Mouse (Mus musculus) stomach, embryonic 16.5 days (tissue): ENCODE results near the gene Gphn. TPM values are rescaled to one million over a fixed set of nuclear protein-coding genes. Genes with fewer than 3 reads are reported as not detected.
A peak's percentile ranks its signal among the peaks of the same experiment; 100 is the strongest.

Experiments used
- ATAC-seq: fragments of 200-750 bp; cut with Nextera tagmentation; 2 replicates; pipeline ENCODE4 v1.8.0; 2017; ENCODE audit warnings: moderate number of reproducible peaks, moderate TSS enrichment; ENCODE audit not compliant: insufficient read depth, low FRiP score
- H3K27ac ChIP-seq: fragments of 300-500 bp; sonication (generic); 2 replicates; pipeline ENCODE4 v1.5.1; 2014; ENCODE audit warnings: low read length
- H3K27me3 ChIP-seq: fragments of 300-500 bp; sonication (generic); 2 replicates; pipeline ENCODE4 v1.6.1; 2014; ENCODE audit warnings: low read length, control low read depth, mixed read lengths; ENCODE audit not compliant: control insufficient read depth, insufficient read depth
- H3K36me3 ChIP-seq: fragments of 300-500 bp; sonication (generic); 2 replicates; pipeline ENCODE4 v1.6.1; 2014; ENCODE audit warnings: low read length; ENCODE audit not compliant: control insufficient read depth, insufficient read depth
- H3K4me1 ChIP-seq: fragments of 300-500 bp; sonication (generic); 2 replicates; pipeline ENCODE4 v1.6.1; 2014; ENCODE audit warnings: low read length, control low read depth, mixed read lengths; ENCODE audit not compliant: control insufficient read depth, insufficient read depth
- H3K4me2 ChIP-seq: fragments of 300-500 bp; sonication (generic); 2 replicates; pipeline ENCODE4 v1.6.1; 2014; ENCODE audit warnings: low read depth, low read length, mixed read lengths
- H3K4me3 ChIP-seq: fragments of 300-500 bp; sonication (generic); replicated peaks from 2 replicates; pipeline ENCODE4 v1.5.1; 2014; ENCODE audit warnings: mild to moderate bottlenecking, low read length
- H3K9ac ChIP-seq: fragments of 300-500 bp; sonication (generic); 2 replicates; pipeline ENCODE4 v1.6.1; 2014; ENCODE audit warnings: low read length
- H3K9me3 ChIP-seq: fragments of 300-500 bp; sonication (generic); replicated peaks from 2 replicates; pipeline ENCODE4 v1.6.1; 2016; ENCODE audit warnings: low read length, control low read depth; ENCODE audit not compliant: control insufficient read depth
- WGBS: fragments of 180-500 bp; shearing (Covaris S2); extraction: QIAGEN DNeasy Blood & Tissue Kit; methylation state at CpG from one replicate; pipeline ENCODE4 v1.1.7; 2014; 5-methylcytosine and 5-hydroxymethylcytosine counted together
- polyA plus RNA-seq: library from polyadenylated mRNA; unstranded; fragments of >200 nt; fragmentation: Nextera tagmentation; extraction: Ambion mirVana; gene quantifications from 2 replicates; pipeline ENCODE4 v1.2.1, GENCODE M21; 2015

Gene Gphn
- polyA plus RNA-seq, 1 experiment from 2014 or later: 18.3 TPM

- no peak overlapping the region for H3K4me3 ChIP-seq
- H3K4me1 ChIP-seq: no peaks in the 10 kb centered on the region
- no peaks in the 10 kb centered on the region for H3K27me3 ChIP-seq
- no peak overlapping the region for H3K9ac ChIP-seq
- no peak for ATAC-seq
- WGBS: 75% methylated on average over 4 of the region's 4 CpGs
- no peaks in the 10 kb centered on the region for H3K36me3 ChIP-seq
- H3K9me3 ChIP-seq: no peaks in the 10 kb centered on the region
- H3K27ac ChIP-seq: no peak overlapping the region
- H3K4me2 ChIP-seq: no peak overlapping the region
These were observed 6.9 kb upstream of the Gphn start for GRCm38 (mm10) chr12:78219191-78219825.

- H3K4me3 ChIP-seq: peak overlapping the region; percentile 94
- H3K9ac ChIP-seq: peak overlapping the region; percentile 93
- H3K27ac ChIP-seq: peak overlapping the region; percentile 100
- WGBS: under 1% methylated on average over 47 of the region's 48 CpGs
- no peaks in the 10 kb centered on the region for H3K9me3 ChIP-seq
- H3K4me1 ChIP-seq: no peaks in the 10 kb centered on the region
- H3K27me3 ChIP-seq: no peaks in the 10 kb centered on the region
- ATAC-seq: peak; percentile 90
- peak overlapping the region; percentile 86 for H3K4me2 ChIP-seq
- H3K36me3 ChIP-seq: no peaks in the 10 kb centered on the region
These were observed 318 bp downstream of the Gphn start for GRCm38 (mm10) chr12:78226519-78226875.

GRCm38 (mm10) chr12:78227021-78227932 lies 1.1 kb downstream of the Gphn start:
- Histone ChIP-seq H3K4me3 (peak overlapping the region; percentile 94), H3K9ac (peak overlapping the region; percentile 93), H3K9me3 (no peaks in the 10 kb centered on the region), H3K4me2 (peak overlapping the region; percentile 86), H3K4me1 (no peaks in the 10 kb centered on the region), H3K36me3 (no peaks in the 10 kb centered on the region), H3K27me3 (no peaks in the 10 kb centered on the region), H3K27ac (peak overlapping the region; percentile 100)
- peak; percentile 1; the same call in 1 of the 2 replicates for ATAC-seq
- 2% methylated on average over 44 of the region's 57 CpGs for WGBS

- Histone ChIP-seq H3K9ac (no peak overlapping the region), H3K4me3 (peak overlapping the region; percentile 94), H3K4me2 (peak overlapping the region; percentile 86), H3K27me3 (no peaks in the 10 kb centered on the region), H3K27ac (no peak overlapping the region), H3K36me3 (no peaks in the 10 kb centered on the region), H3K4me1 (no peaks in the 10 kb centered on the region), H3K9me3 (no peaks in the 10 kb centered on the region)
- ATAC-seq: no peak
- WGBS: 58% methylated on average over 4 of the region's 4 CpGs
These were observed 2.0 kb downstream of the Gphn start for GRCm38 (mm10) chr12:78228139-78228538.

GRCm38 (mm10) chr12:78232560-78232959 lies 6.4 kb downstream of the Gphn start:
- Histone ChIP-seq H3K9ac (no peak overlapping the region), H3K4me3 (no peak overlapping the region), H3K4me2 (no peak overlapping the region), H3K27ac (no peak overlapping the region), H3K36me3 (no peaks in the 10 kb centered on the region), H3K4me1 (no peaks in the 10 kb centered on the region), H3K9me3 (no peaks in the 10 kb centered on the region), H3K27me3 (no peaks in the 10 kb centered on the region)
- ATAC-seq: no peak

GRCm38 (mm10) chr12:78248366-78248765 lies 22.2 kb downstream of the Gphn start:
- ATAC-seq: no peak
- Histone ChIP-seq H3K27me3 (no peaks in the 10 kb centered on the region), H3K4me2 (no peak overlapping the region), H3K4me1 (no peaks in the 10 kb centered on the region), H3K27ac (no peak overlapping the region), H3K9me3 (no peaks in the 10 kb centered on the region), H3K4me3 (no peak overlapping the region), H3K9ac (no peak overlapping the region), H3K36me3 (no peaks in the 10 kb centered on the region)
- 47% methylated on average over 1 of the region's 1 CpGs for WGBS

- Histone ChIP-seq H3K4me2 (no peak overlapping the region), H3K4me1 (no peaks in the 10 kb centered on the region), H3K9ac (no peak overlapping the region), H3K9me3 (no peaks in the 10 kb centered on the region), H3K27me3 (no peaks in the 10 kb centered on the region), H3K36me3 (no peaks in the 10 kb centered on the region), H3K27ac (no peak overlapping the region), H3K4me3 (no peak overlapping the region)
- no peak for ATAC-seq
These were observed 23.0 kb downstream of the Gphn start for GRCm38 (mm10) chr12:78249151-78249550.

GRCm38 (mm10) chr12:78277386-78277785 lies 51.2 kb downstream of the Gphn start:
- H3K36me3 ChIP-seq: no peaks in the 10 kb centered on the region
- no peak overlapping the region for H3K4me2 ChIP-seq
- H3K27me3 ChIP-seq: no peaks in the 10 kb centered on the region
- no peak overlapping the region for H3K27ac ChIP-seq
- H3K9ac ChIP-seq: no peak overlapping the region
- no peaks in the 10 kb centered on the region for H3K9me3 ChIP-seq
- H3K4me3 ChIP-seq: no peak overlapping the region
- WGBS: 69% methylated on average over 2 of the region's 2 CpGs
- no peaks in the 10 kb centered on the region for H3K4me1 ChIP-seq
- no peak for ATAC-seq

GRCm38 (mm10) chr12:78290384-78290783 lies 64.2 kb downstream of the Gphn start:
- 76% methylated on average over 1 of the region's 1 CpGs for WGBS
- no peak overlapping the region for H3K9ac ChIP-seq
- no peak overlapping the region for H3K4me2 ChIP-seq
- no peaks in the 10 kb centered on the region for H3K4me1 ChIP-seq
- no peak for ATAC-seq
- H3K27ac ChIP-seq: no peak overlapping the region
- no peaks in the 10 kb centered on the region for H3K27me3 ChIP-seq
- H3K36me3 ChIP-seq: no peaks in the 10 kb centered on the region
- H3K4me3 ChIP-seq: no peak overlapping the region
- no peaks in the 10 kb centered on the region for H3K9me3 ChIP-seq
